In the genomic region with DNA sequence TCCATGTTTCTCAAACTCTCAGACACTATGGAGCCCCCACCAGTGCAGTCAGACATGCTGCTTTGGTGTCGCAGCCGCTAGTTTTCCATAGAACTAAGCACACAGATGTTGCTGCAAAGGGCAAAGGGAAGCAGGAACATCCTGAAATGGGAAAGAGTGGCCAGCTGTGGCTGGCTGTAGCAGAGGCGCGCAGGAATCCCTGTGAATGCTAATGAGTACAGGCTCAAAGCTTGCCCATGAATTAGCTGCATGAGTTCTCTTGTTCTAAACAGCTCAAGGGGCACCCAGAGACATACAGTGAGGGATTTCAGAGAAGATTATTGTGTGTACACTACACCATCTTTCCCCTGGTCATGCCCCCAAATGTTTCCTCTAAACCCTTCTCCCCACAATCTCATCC, we compare ENCODE assay signal across 19 mouse cellular contexts.
DNase-seq lines count a peak whose midpoint lies in the region; ATAC-seq and TF ChIP-seq lines count a peak whose summit lies in the region.
"Had no signal": no experiment of that assay in that cellular context is flagged by ENCODE, and none has a peak within 500 bp of the region (broad histone marks: within the 10 kb centered on the region; RNA-seq: fewer than 3 reads in every experiment).

No protein-coding gene starts in this region.

- H3K9me3 ChIP-seq in forebrain, embryonic 15.5 days = no peaks in the 10 kb centered on the region
- no peaks in the 10 kb centered on the region for H3K9me3 ChIP-seq in forebrain, embryonic 10.5 days
- no peaks in the 10 kb centered on the region for H3K9me3 ChIP-seq in midbrain, embryonic 13.5 days
- H3K9me3 ChIP-seq in midbrain, embryonic 14.5 days (ENCODE audit: control insufficient read depth, low read length) = no peaks in the 10 kb centered on the region
- no peaks in the 10 kb centered on the region for H3K9me3 ChIP-seq in forebrain, embryonic 16.5 days (ENCODE audit: control insufficient read depth, low read length)
- no peaks in the 10 kb centered on the region for H3K9me3 ChIP-seq in midbrain, postnatal 0 days (ENCODE audit: low read length)
- H3K9me3 ChIP-seq: embryonic facial prominence, embryonic 10.5 days; heart, embryonic 13.5 days; hindbrain, embryonic 12.5 days had no signal

- TF ChIP-seq CTCF in midbrain, postnatal 0 days (IDR thresholded peaks at IDR 0.05) = no peak

- WGBS in forebrain, embryonic 15.5 days = 59% methylated on average over 4 of the region's 4 CpGs
- 86% methylated on average over 4 of the region's 4 CpGs for WGBS in forebrain, embryonic 10.5 days
- WGBS in midbrain, embryonic 13.5 days = 67% methylated on average over 4 of the region's 4 CpGs
- WGBS in midbrain, embryonic 14.5 days = 67% methylated on average over 4 of the region's 4 CpGs
- 65% methylated on average over 4 of the region's 4 CpGs for WGBS in forebrain, embryonic 16.5 days
- 68% methylated on average over 4 of the region's 4 CpGs for WGBS in midbrain, postnatal 0 days

- no peak overlapping the region for H3K4me3 ChIP-seq in forebrain, embryonic 15.5 days
- no peak overlapping the region for H3K4me3 ChIP-seq in forebrain, embryonic 10.5 days
- no peak overlapping the region for H3K4me3 ChIP-seq in midbrain, embryonic 13.5 days (replicated peaks)
- H3K4me3 ChIP-seq in midbrain, embryonic 14.5 days (replicated peaks; ENCODE audit: low read depth, low read length) = no peak overlapping the region
- H3K4me3 ChIP-seq in forebrain, embryonic 16.5 days (replicated peaks; ENCODE audit: low read length) = no peak overlapping the region
- H3K4me3 ChIP-seq in midbrain, postnatal 0 days (ENCODE audit: low read depth, low read length) = no peak overlapping the region
- H3K4me3 ChIP-seq: embryonic facial prominence, embryonic 10.5 days; heart, embryonic 13.5 days; hindbrain, embryonic 12.5 days had no signal

- DNase-seq in forebrain, embryonic 10.5 days (ENCODE audit: extremely low spot score, low spot score) = no peak
- no peak for DNase-seq in midbrain, embryonic 14.5 days
- DNase-seq in midbrain, postnatal 0 days (ENCODE audit: low spot score) = peak; percentile 8
- no peak for DNase-seq in spleen, adult 12 weeks (ENCODE audit: low spot score)
- DNase-seq: adrenal gland, postnatal 14 days; cerebellum, adult 2 months; cerebellum, postnatal 10 days; gastrocnemius, postnatal 25 days; heart, postnatal 36 days had no signal

- no peak overlapping the region for H3K9ac ChIP-seq in forebrain, embryonic 15.5 days (replicated peaks)
- H3K9ac ChIP-seq in midbrain, embryonic 13.5 days (replicated peaks) = no peak overlapping the region
- H3K9ac ChIP-seq in midbrain, embryonic 14.5 days (replicated peaks; ENCODE audit: low read length) = no peak overlapping the region
- no peak overlapping the region for H3K9ac ChIP-seq in forebrain, embryonic 16.5 days (replicated peaks; ENCODE audit: low read depth, low read length)
- no peak overlapping the region for H3K9ac ChIP-seq in midbrain, postnatal 0 days (replicated peaks; ENCODE audit: low read length, poor library complexity, severe bottlenecking)
- H3K9ac ChIP-seq: heart, embryonic 13.5 days; hindbrain, embryonic 12.5 days had no signal

- H3K4me2 ChIP-seq in forebrain, embryonic 15.5 days (replicated peaks) = no peak overlapping the region
- H3K4me2 ChIP-seq in midbrain, embryonic 13.5 days (replicated peaks) = no peak overlapping the region
- H3K4me2 ChIP-seq in midbrain, embryonic 14.5 days (ENCODE audit: low read length) = no peak overlapping the region
- no peak overlapping the region for H3K4me2 ChIP-seq in forebrain, embryonic 16.5 days (ENCODE audit: low read length)
- no peak overlapping the region for H3K4me2 ChIP-seq in midbrain, postnatal 0 days (ENCODE audit: low read depth, low read length, poor library complexity, severe bottlenecking)
- H3K4me2 ChIP-seq: heart, embryonic 13.5 days; hindbrain, embryonic 12.5 days had no signal

- H3K36me3 ChIP-seq in forebrain, embryonic 15.5 days = no peaks in the 10 kb centered on the region
- no peaks in the 10 kb centered on the region for H3K36me3 ChIP-seq in forebrain, embryonic 10.5 days (replicated peaks)
- no peaks in the 10 kb centered on the region for H3K36me3 ChIP-seq in midbrain, embryonic 13.5 days
- H3K36me3 ChIP-seq in midbrain, embryonic 14.5 days (ENCODE audit: control insufficient read depth, insufficient read depth, low read length) = no peaks in the 10 kb centered on the region
- H3K36me3 ChIP-seq in forebrain, embryonic 16.5 days (ENCODE audit: control insufficient read depth, insufficient read depth) = no peaks in the 10 kb centered on the region
- H3K36me3 ChIP-seq in midbrain, postnatal 0 days (ENCODE audit: insufficient read depth, low read length) = no peaks in the 10 kb centered on the region
- H3K36me3 ChIP-seq: embryonic facial prominence, embryonic 10.5 days; heart, embryonic 13.5 days; hindbrain, embryonic 12.5 days had no signal

- no peaks in the 10 kb centered on the region for H3K27me3 ChIP-seq in forebrain, embryonic 15.5 days
- no peaks in the 10 kb centered on the region for H3K27me3 ChIP-seq in forebrain, embryonic 10.5 days (ENCODE audit: poor library complexity, severe bottlenecking)
- no peaks in the 10 kb centered on the region for H3K27me3 ChIP-seq in midbrain, embryonic 13.5 days
- no peaks in the 10 kb centered on the region for H3K27me3 ChIP-seq in midbrain, embryonic 14.5 days (ENCODE audit: control insufficient read depth, insufficient read depth, low read length)
- H3K27me3 ChIP-seq in forebrain, embryonic 16.5 days (replicated peaks; ENCODE audit: control insufficient read depth, insufficient read depth, low read length) = no peaks in the 10 kb centered on the region
- H3K27me3 ChIP-seq in midbrain, postnatal 0 days (ENCODE audit: insufficient read depth, low read length) = no peaks in the 10 kb centered on the region
- H3K27me3 ChIP-seq: CH12.LX; heart, embryonic 13.5 days; hindbrain, embryonic 12.5 days had no signal

- no peak overlapping the region for H3K27ac ChIP-seq in forebrain, embryonic 15.5 days (replicated peaks)
- H3K27ac ChIP-seq in forebrain, embryonic 10.5 days = no peak overlapping the region
- H3K27ac ChIP-seq in midbrain, embryonic 13.5 days = no peak overlapping the region
- no peak overlapping the region for H3K27ac ChIP-seq in midbrain, embryonic 14.5 days (replicated peaks; ENCODE audit: low read depth, low read length)
- no peak overlapping the region for H3K27ac ChIP-seq in forebrain, embryonic 16.5 days (ENCODE audit: low read length)
- H3K27ac ChIP-seq in midbrain, postnatal 0 days (ENCODE audit: low read depth, low read length) = no peak overlapping the region; the same call in 1 of the 2 replicates
- H3K27ac ChIP-seq: embryonic facial prominence, embryonic 10.5 days; heart, embryonic 13.5 days; hindbrain, embryonic 12.5 days had no signal

- H3K4me1 ChIP-seq in forebrain, embryonic 15.5 days = no peaks in the 10 kb centered on the region
- peaks cover 3% of the 10 kb centered on the region; the same call in 1 of the 2 replicates for H3K4me1 ChIP-seq in forebrain, embryonic 10.5 days
- peaks cover 10% of the 10 kb centered on the region for H3K4me1 ChIP-seq in midbrain, embryonic 13.5 days (replicated peaks)
- no peaks in the 10 kb centered on the region for H3K4me1 ChIP-seq in midbrain, embryonic 14.5 days (ENCODE audit: control insufficient read depth, insufficient read depth, low read length)
- peaks cover 6% of the 10 kb centered on the region for H3K4me1 ChIP-seq in forebrain, embryonic 16.5 days (replicated peaks; ENCODE audit: control insufficient read depth, insufficient read depth, low read length)
- H3K4me1 ChIP-seq in midbrain, postnatal 0 days (ENCODE audit: insufficient read depth, low read length) = 0 out of 2 replicates have a peak, but pooled peaks cover 2% of the 10 kb centered on the region
- H3K4me1 ChIP-seq: embryonic facial prominence, embryonic 10.5 days; heart, embryonic 13.5 days; hindbrain, embryonic 12.5 days had no signal

- 0 out of 2 replicates have a peak, but pooled peaks have one; percentile 48 for ATAC-seq in forebrain, embryonic 15.5 days (replicated peaks)
- 0 out of 2 replicates have a peak, but pooled peaks have one; percentile 40 for ATAC-seq in midbrain, embryonic 13.5 days
- no peak for ATAC-seq in midbrain, embryonic 14.5 days (ENCODE audit: low FRiP score, low TSS enrichment)
- ATAC-seq in forebrain, embryonic 16.5 days = peak; percentile 12; the same call in 1 of the 2 replicates
- no peak for ATAC-seq in midbrain, postnatal 0 days (ENCODE audit: low FRiP score)
- ATAC-seq: activated CD4-positive, CD25-positive, alpha-beta regulatory T cell, adult 4 months; intestine, embryonic 16.5 days; Patski had no signal

Comparison
In these comparisons a context has a peak if more than half of its experiments do, and no peak if none do; other contexts are left out.
1. ATAC-seq: peak in forebrain, embryonic 15.5 days (single experiment), midbrain, embryonic 13.5 days (single experiment) and forebrain, embryonic 16.5 days (single experiment); none in midbrain, embryonic 14.5 days (single experiment) and midbrain, postnatal 0 days (single experiment).